Mouse (Mus musculus) liver, postnatal 0 days (tissue): ENCODE measurements around the gene Irak1bp1. TPM values are rescaled to one million over a fixed set of nuclear protein-coding genes. Genes with fewer than 3 reads are reported as not detected.

ENCODE experiments used
- ATAC-seq: fragments of 200-750 bp; cut with Nextera tagmentation; 2 replicates; pipeline ENCODE4 v1.8.0; 2017; ENCODE audit warnings: mild to moderate bottlenecking, moderate library complexity
- DNase-seq: peaks from one replicate; pipeline ENCODE4 v3.0.0-alpha.2; 2016
- H3K27ac ChIP-seq: fragments of 300-500 bp; sonication (generic); 2 replicates; pipeline ENCODE4 v1.5.1; 2014; ENCODE audit warnings: antibody characterized with exemption, moderate library complexity, mild to moderate bottlenecking, low read depth
- H3K27me3 ChIP-seq: fragments of 300-500 bp; sonication (generic); 2 replicates; pipeline ENCODE4 v1.6.1; 2014; ENCODE audit warnings: low read length, control low read depth, mixed read lengths; ENCODE audit not compliant: insufficient read depth
- H3K36me3 ChIP-seq: fragments of 300-500 bp; sonication (generic); replicated peaks from 2 replicates; pipeline ENCODE4 v1.6.1; 2014; ENCODE audit warnings: mild to moderate bottlenecking, control low read depth, low read length, moderate library complexity, mixed read lengths; ENCODE audit not compliant: insufficient read depth
- H3K4me1 ChIP-seq: fragments of 300-500 bp; sonication (generic); 2 replicates; pipeline ENCODE4 v1.6.1; 2014; ENCODE audit warnings: antibody characterized with exemption, mild to moderate bottlenecking, control low read depth; ENCODE audit not compliant: insufficient read depth
- H3K4me2 ChIP-seq: fragments of 300-500 bp; sonication (generic); 2 replicates; pipeline ENCODE4 v1.6.1; 2014; ENCODE audit warnings: low read depth, mild to moderate bottlenecking, low read length, moderate library complexity, mixed read lengths
- H3K4me3 ChIP-seq: fragments of 300-500 bp; sonication (generic); 2 replicates; pipeline ENCODE4 v1.5.1; 2014; ENCODE audit warnings: low read depth, low read length
- H3K9ac ChIP-seq: fragments of 300-500 bp; sonication (generic); replicated peaks from 2 replicates; pipeline ENCODE4 v1.6.1; 2014; ENCODE audit warnings: mild to moderate bottlenecking, moderate library complexity
- H3K9me3 ChIP-seq: fragments of 300-500 bp; sonication (generic); 2 replicates; pipeline ENCODE4 v1.6.1; 2016; ENCODE audit warnings: mild to moderate bottlenecking, control low read depth, low read length, mixed read lengths
- CTCF ChIP-seq: sonication (generic); IDR thresholded peaks from 2 replicates; pipeline ENCODE4 v1.5.1; 2016; ENCODE audit warnings: antibody characterized with exemption, low read depth
- EP300 ChIP-seq: IDR thresholded peaks from 2 replicates; pipeline ENCODE4 v1.6.1; 2016; ENCODE audit warnings: antibody characterized with exemption, low read depth, mild to moderate bottlenecking
- WGBS: fragments of 180-500 bp; shearing (Covaris S2); extraction: QIAGEN DNeasy Blood & Tissue Kit; methylation state at CpG from one replicate; pipeline ENCODE4 v1.1.7; 2014; ENCODE audit not compliant: insufficient replicate concordance; 5-methylcytosine and 5-hydroxymethylcytosine counted together
- polyA plus RNA-seq: library from polyadenylated mRNA; unstranded; fragments of >200 nt; fragmentation: Nextera tagmentation; extraction: Ambion mirVana; gene quantifications from 2 replicates; pipeline ENCODE4 v1.2.1, GENCODE M21; 2015

Irak1bp1 gene
- polyA plus RNA-seq, 1 experiment from 2014 or later = 1.4 TPM

DNA sequence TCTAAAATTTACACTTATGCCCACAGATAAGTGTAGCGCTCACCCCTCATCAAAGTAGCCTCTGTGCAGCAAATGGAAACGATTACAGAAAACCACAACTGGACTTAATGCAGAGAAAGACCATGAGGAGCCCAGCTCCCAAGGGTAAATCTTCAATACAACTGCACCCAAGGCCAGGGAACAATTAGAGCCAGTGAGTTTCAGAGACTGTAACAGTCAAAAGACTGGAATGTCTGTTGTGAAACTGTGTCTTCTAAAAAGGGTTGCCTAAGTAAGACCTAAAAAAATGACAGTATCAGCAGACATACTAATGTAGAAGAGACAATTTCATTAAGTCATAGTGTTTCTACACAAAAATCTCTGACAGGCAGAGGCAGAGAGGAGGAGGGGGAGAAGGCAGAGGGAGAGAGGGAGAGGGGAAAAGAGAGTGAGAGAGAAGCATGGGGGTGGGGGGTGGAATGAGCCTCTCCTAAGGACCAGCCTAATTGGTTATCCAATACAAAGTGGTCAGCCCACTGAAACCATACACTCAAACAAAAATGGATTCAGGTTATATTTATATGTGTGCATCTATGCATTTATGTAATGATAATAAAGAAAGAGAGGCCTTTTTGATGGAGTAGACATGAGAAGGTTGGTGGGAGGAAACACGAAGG lies 32.6 kb downstream of the Irak1bp1 start:
- WGBS = 77% methylated on average over 3 of the region's 3 CpGs
- no peaks in the 10 kb centered on the region for H3K27me3 ChIP-seq
- H3K4me2 ChIP-seq = no peak overlapping the region
- no peak for ATAC-seq
- no peak overlapping the region for H3K4me3 ChIP-seq
- no peaks in the 10 kb centered on the region for H3K4me1 ChIP-seq
- H3K9ac ChIP-seq = no peak overlapping the region
- no peaks in the 10 kb centered on the region for H3K36me3 ChIP-seq
- TF ChIP-seq CTCF (no peak), EP300 (no peak)
- no peak for DNase-seq
- no peak overlapping the region for H3K27ac ChIP-seq
- no peaks in the 10 kb centered on the region for H3K9me3 ChIP-seq

DNA sequence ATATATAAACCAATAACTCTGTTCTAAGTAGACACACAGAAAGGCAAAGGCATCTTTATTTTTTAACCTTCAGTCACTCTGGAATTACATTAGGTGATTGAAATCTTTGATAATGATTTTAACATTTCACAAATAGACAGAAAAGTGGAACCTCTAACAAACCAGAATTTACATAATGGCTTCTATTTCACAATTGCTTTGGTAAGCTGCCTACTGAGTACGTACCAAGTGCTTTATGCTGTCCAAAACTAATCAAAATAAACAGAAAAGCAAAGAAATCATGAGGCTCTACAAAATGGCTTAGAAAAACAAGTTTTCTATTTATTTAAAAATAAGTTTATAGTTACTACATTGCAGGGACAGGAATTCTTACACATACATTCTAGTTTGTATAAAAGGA lies 36.8 kb downstream of the Irak1bp1 start:
- DNase-seq (no peak), ATAC-seq (no peak)
- H3K27me3 ChIP-seq = no peaks in the 10 kb centered on the region
- peaks cover 10% of the 10 kb centered on the region for H3K36me3 ChIP-seq
- no peaks in the 10 kb centered on the region for H3K4me1 ChIP-seq
- no peak overlapping the region for H3K27ac ChIP-seq
- WGBS = 61% methylated on average over 1 of the region's 1 CpGs
- no peak overlapping the region for H3K9ac ChIP-seq
- no peak overlapping the region for H3K4me3 ChIP-seq
- H3K4me2 ChIP-seq = no peak overlapping the region
- TF ChIP-seq CTCF (no peak), EP300 (no peak)
- H3K9me3 ChIP-seq = no peaks in the 10 kb centered on the region

DNA sequence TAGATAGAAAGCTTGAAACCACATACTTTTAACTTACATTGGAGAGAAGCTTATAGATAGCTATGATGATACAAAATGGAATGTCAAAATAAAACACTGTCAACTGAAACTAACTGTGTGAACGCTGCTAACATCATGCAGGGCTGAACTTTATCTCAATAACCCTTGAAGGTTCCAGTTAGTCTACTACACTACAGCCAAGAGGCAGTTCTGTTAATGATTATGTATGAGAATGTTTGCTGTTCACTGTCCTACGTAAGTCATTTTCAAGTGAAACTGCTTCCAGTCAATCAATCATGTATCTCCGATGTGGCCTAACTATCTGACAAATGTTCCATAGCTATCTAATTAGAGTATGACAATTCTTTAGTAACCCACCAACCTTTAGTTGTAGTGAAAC lies 38.4 kb downstream of the Irak1bp1 start:
- no peak overlapping the region for H3K4me3 ChIP-seq
- ATAC-seq = peak; percentile 79
- no peak for DNase-seq
- WGBS = 63% methylated on average over 3 of the region's 3 CpGs
- H3K4me2 ChIP-seq = peak overlapping the region; percentile 18; the same call in 1 of the 2 replicates
- H3K27me3 ChIP-seq = no peaks in the 10 kb centered on the region
- H3K36me3 ChIP-seq = peaks cover 20% of the 10 kb centered on the region
- TF ChIP-seq EP300 (no peak), CTCF (no peak)
- no peaks in the 10 kb centered on the region for H3K4me1 ChIP-seq
- no peak overlapping the region for H3K9ac ChIP-seq
- H3K27ac ChIP-seq = 0 out of 2 replicates have a peak overlapping the region, but pooled peaks have one; percentile 22
- H3K9me3 ChIP-seq = no peaks in the 10 kb centered on the region

DNA sequence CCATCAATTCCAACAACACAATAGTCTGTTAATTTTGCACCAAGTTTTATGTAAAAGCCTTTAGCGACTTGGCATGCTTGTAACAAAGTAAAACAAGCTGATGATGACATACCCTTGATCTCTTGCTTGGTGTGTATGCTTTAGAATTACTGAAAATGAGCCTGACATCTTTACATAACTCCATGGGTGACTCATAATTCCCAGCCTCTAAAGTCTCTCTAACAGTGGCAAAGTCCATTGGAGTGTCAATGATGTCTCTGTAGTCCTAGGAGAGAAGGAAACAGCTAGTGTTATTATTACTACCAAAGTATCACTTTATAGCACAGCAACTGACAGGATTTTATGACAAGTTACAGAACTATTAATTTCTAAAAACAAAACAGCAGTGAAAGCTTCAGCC lies 47.7 kb downstream of the Irak1bp1 start:
- TF ChIP-seq CTCF (no peak), EP300 (0 out of 2 replicates have a peak, but pooled peaks have one; percentile 38)
- Histone ChIP-seq H3K27me3 (no peaks in the 10 kb centered on the region), H3K9ac (no peak overlapping the region), H3K27ac (no peak overlapping the region), H3K4me3 (no peak overlapping the region), H3K36me3 (peaks cover 67% of the 10 kb centered on the region), H3K4me1 (no peaks in the 10 kb centered on the region), H3K4me2 (no peak overlapping the region), H3K9me3 (no peaks in the 10 kb centered on the region)
- no peak for DNase-seq
- 83% methylated on average over 1 of the region's 1 CpGs for WGBS
- ATAC-seq = peak; percentile 88

DNA sequence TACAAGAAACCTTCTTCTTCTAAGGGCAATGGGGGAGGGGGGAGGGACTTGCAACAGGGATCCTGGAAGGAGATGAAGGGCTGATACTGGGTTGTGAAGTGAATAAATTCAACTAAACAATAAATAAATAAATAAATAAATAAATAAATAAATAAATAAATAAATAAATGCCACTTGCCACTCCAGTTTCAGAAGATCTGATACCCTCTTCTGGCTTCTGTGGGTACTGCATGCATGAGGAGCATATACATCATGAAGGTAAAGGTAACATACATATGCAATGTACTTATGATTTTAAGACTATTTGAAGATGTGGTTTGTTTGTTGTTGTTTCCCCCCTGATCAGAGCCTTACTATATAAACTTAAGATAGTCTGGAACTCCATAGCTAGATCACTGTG lies 54.8 kb downstream of the Irak1bp1 start:
- Histone ChIP-seq H3K9me3 (no peaks in the 10 kb centered on the region), H3K36me3 (peaks cover 58% of the 10 kb centered on the region), H3K27ac (no peak overlapping the region), H3K9ac (no peak overlapping the region), H3K4me3 (no peak overlapping the region), H3K27me3 (no peaks in the 10 kb centered on the region), H3K4me2 (no peak overlapping the region), H3K4me1 (no peaks in the 10 kb centered on the region)
- DNase-seq (no peak), ATAC-seq (no peak)
- no peak for TF ChIP-seq EP300
- peak; percentile 26; the same call in 1 of the 2 replicates for TF ChIP-seq CTCF

DNA sequence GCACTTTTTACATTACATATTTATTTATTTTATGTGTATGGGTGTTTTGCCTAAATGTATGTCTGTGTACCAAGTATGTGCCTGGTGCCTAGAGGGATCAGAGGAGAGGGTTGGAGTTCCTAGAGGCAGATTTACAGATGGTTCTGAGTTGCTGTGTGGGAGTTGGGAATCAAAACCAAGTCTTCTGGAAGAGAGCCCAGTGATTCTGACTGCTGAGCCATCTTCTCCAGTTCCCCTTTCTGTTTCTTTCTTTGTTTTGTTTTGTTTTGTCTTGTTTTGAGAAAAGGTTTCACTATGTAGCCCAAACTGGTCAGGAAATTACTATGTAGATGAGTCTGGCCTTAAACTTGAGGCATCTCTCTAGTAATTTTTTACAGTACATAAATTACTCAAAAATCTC lies 59.3 kb downstream of the Irak1bp1 start:
- ATAC-seq = no peak
- H3K36me3 ChIP-seq = peaks cover 56% of the 10 kb centered on the region
- no peaks in the 10 kb centered on the region for H3K4me1 ChIP-seq

More for the DNA sequence above, 59.3 kb downstream of the Irak1bp1 start:
- H3K9ac ChIP-seq = no peak overlapping the region
- no peak overlapping the region for H3K4me2 ChIP-seq
- no peak overlapping the region for H3K4me3 ChIP-seq
- H3K9me3 ChIP-seq = no peaks in the 10 kb centered on the region
- no peaks in the 10 kb centered on the region for H3K27me3 ChIP-seq
- no peak for DNase-seq
- H3K27ac ChIP-seq = no peak overlapping the region
- TF ChIP-seq EP300 (no peak), CTCF (no peak)

Other genes with a start within 250 kb of the Irak1bp1 start
- 15.1 and 15.4 TPM in 2 replicates for gene Phip, start 146.0 kb downstream of the Irak1bp1 start, polyA plus RNA-seq